Mouse (Mus musculus) Muller cell, postnatal 12 days (primary cell): ENCODE measurements at regions not wholly inside any gene's neighbourhood (a gene's known extent, or its start where the extent isn't known, plus 50 kb on each side); places are given as distances from the start of the nearest gene placed in this dataset.

Source experiments
- DNase-seq: peaks from one replicate; pipeline ENCODE4 v3.0.0-alpha.2; 2015; ENCODE audit errors: inconsistent ontology term

- DNase-seq, result peak; percentile 81
These were observed 49.8 kb upstream of the Wdr75 start for GRCm38 (mm10) chr1:45745136-45745535.
